Mouse (Mus musculus) embryonic facial prominence, embryonic 13.5 days (tissue): ENCODE measurements around the gene Fbxo40. TPM values are rescaled to one million over a fixed set of nuclear protein-coding genes. Genes with fewer than 3 reads are reported as not detected.

ENCODE experiments used
- ATAC-seq: fragments of 200-750 bp; cut with Nextera tagmentation; 2 replicates; pipeline ENCODE4 v1.8.0; 2017; ENCODE audit warnings: low read depth; ENCODE audit not compliant: insufficient number of reproducible peaks, insufficient read depth, low FRiP score, low TSS enrichment
- H3K27ac ChIP-seq: fragments of 300-500 bp; sonication (generic); 2 replicates; pipeline ENCODE4 v1.5.1; 2015; ENCODE audit warnings: moderate library complexity, mild to moderate bottlenecking, inconsistent platforms
- H3K27me3 ChIP-seq: fragments of 300-500 bp; sonication (generic); 2 replicates; pipeline ENCODE4 v1.6.1; 2015; ENCODE audit warnings: mild to moderate bottlenecking, inconsistent platforms
- H3K36me3 ChIP-seq: fragments of 300-500 bp; sonication (generic); 2 replicates; pipeline ENCODE4 v1.6.1; 2015; ENCODE audit warnings: mild to moderate bottlenecking, inconsistent platforms
- H3K4me1 ChIP-seq: fragments of 300-500 bp; sonication (generic); 2 replicates; pipeline ENCODE4 v1.6.1; 2015; ENCODE audit warnings: inconsistent platforms
- H3K4me2 ChIP-seq: fragments of 300-500 bp; sonication (generic); 2 replicates; pipeline ENCODE4 v1.6.1; 2015; ENCODE audit warnings: moderate library complexity, mild to moderate bottlenecking, inconsistent platforms
- H3K4me3 ChIP-seq: fragments of 300-500 bp; sonication (generic); 2 replicates; pipeline ENCODE4 v1.5.1; 2015; ENCODE audit warnings: mild to moderate bottlenecking, inconsistent platforms
- H3K9ac ChIP-seq: fragments of 300-500 bp; sonication (generic); 2 replicates; pipeline ENCODE4 v1.6.1; 2015; ENCODE audit warnings: mild to moderate bottlenecking, inconsistent platforms
- H3K9me3 ChIP-seq: fragments of 300-500 bp; sonication (generic); 2 replicates; pipeline ENCODE4 v1.6.1; 2016; ENCODE audit warnings: inconsistent platforms
- WGBS: fragments of 180-500 bp; shearing (Covaris S2); methylation state at CpG from one replicate; pipeline ENCODE4 v1.1.7; 2015; ENCODE audit warnings: mixed read lengths; 5-methylcytosine and 5-hydroxymethylcytosine counted together
- polyA plus RNA-seq: library from polyadenylated mRNA; unstranded; fragments of >200 nt; fragmentation: Nextera tagmentation; extraction: Ambion mirVana; gene quantifications from 2 replicates; pipeline ENCODE4 v1.2.1, GENCODE M21; 2015

The Fbxo40 gene
- polyA plus RNA-seq, 1 experiment from 2014 or later: not detected

- Histone ChIP-seq H3K9ac (no peak overlapping the region), H3K4me2 (peak overlapping the region; percentile 49), H3K4me1 (peaks cover 17% of the 10 kb centered on the region), H3K27me3 (no peaks in the 10 kb centered on the region), H3K9me3 (no peaks in the 10 kb centered on the region), H3K27ac (no peak overlapping the region), H3K36me3 (no peaks in the 10 kb centered on the region), H3K4me3 (no peak overlapping the region)
- 0 out of 2 replicates have a peak, but pooled peaks have one; percentile 52 for ATAC-seq
- 22% methylated on average over 8 of the region's 8 CpGs for WGBS
Observed at GRCm38 (mm10) chr16:36989493-36989892, 774 bp downstream of the Fbxo40 start.

GRCm38 (mm10) chr16:36988066-36988465 is 2.2 kb downstream of the Fbxo40 start:
- H3K9me3 ChIP-seq: no peaks in the 10 kb centered on the region
- no peak overlapping the region for H3K9ac ChIP-seq
- peaks cover 17% of the 10 kb centered on the region for H3K4me1 ChIP-seq
- H3K36me3 ChIP-seq: no peaks in the 10 kb centered on the region
- no peak overlapping the region for H3K27ac ChIP-seq
- no peak for ATAC-seq
- H3K27me3 ChIP-seq: no peaks in the 10 kb centered on the region
- no peak overlapping the region for H3K4me2 ChIP-seq
- H3K4me3 ChIP-seq: no peak overlapping the region

- H3K9ac ChIP-seq: no peak overlapping the region
- no peak overlapping the region for H3K4me2 ChIP-seq
- ATAC-seq: no peak
- peaks cover 17% of the 10 kb centered on the region for H3K4me1 ChIP-seq
- H3K27me3 ChIP-seq: no peaks in the 10 kb centered on the region
- no peak overlapping the region for H3K4me3 ChIP-seq
- 74% methylated on average over 2 of the region's 2 CpGs for WGBS
- H3K9me3 ChIP-seq: no peaks in the 10 kb centered on the region
- H3K36me3 ChIP-seq: no peaks in the 10 kb centered on the region
- no peak overlapping the region for H3K27ac ChIP-seq
Observed at GRCm38 (mm10) chr16:36987399-36987798, 2.9 kb downstream of the Fbxo40 start.

- 61% methylated on average over 5 of the region's 5 CpGs for WGBS
- Histone ChIP-seq H3K9ac (no peak overlapping the region), H3K27me3 (no peaks in the 10 kb centered on the region), H3K27ac (no peak overlapping the region), H3K4me1 (peaks cover 17% of the 10 kb centered on the region), H3K4me3 (no peak overlapping the region), H3K36me3 (no peaks in the 10 kb centered on the region), H3K9me3 (peaks cover 3% of the 10 kb centered on the region; the same call in 1 of the 2 replicates), H3K4me2 (no peak overlapping the region)
- ATAC-seq: no peak
Observed at GRCm38 (mm10) chr16:36985636-36986042, 4.6 kb downstream of the Fbxo40 start.

GRCm38 (mm10) chr16:36983796-36984195 is 6.5 kb downstream of the Fbxo40 start:
- peaks cover 3% of the 10 kb centered on the region; the same call in 1 of the 2 replicates for H3K9me3 ChIP-seq
- H3K4me1 ChIP-seq: 0 out of 2 replicates have a peak, but pooled peaks cover under 1% of the 10 kb centered on the region
- 78% methylated on average over 1 of the region's 1 CpGs for WGBS
- no peaks in the 10 kb centered on the region for H3K27me3 ChIP-seq
- no peaks in the 10 kb centered on the region for H3K36me3 ChIP-seq
- no peak for ATAC-seq
- no peak overlapping the region for H3K9ac ChIP-seq
- H3K4me3 ChIP-seq: no peak overlapping the region
- no peak overlapping the region for H3K27ac ChIP-seq
- no peak overlapping the region for H3K4me2 ChIP-seq

- no peak overlapping the region for H3K4me3 ChIP-seq
- no peak for ATAC-seq
- WGBS: 90% methylated on average over 2 of the region's 2 CpGs
- H3K9ac ChIP-seq: no peak overlapping the region
- H3K36me3 ChIP-seq: no peaks in the 10 kb centered on the region
- H3K9me3 ChIP-seq: peaks cover 3% of the 10 kb centered on the region; the same call in 1 of the 2 replicates
- no peak overlapping the region for H3K27ac ChIP-seq
- no peaks in the 10 kb centered on the region for H3K27me3 ChIP-seq
- no peak overlapping the region for H3K4me2 ChIP-seq
- no peaks in the 10 kb centered on the region for H3K4me1 ChIP-seq
Observed at GRCm38 (mm10) chr16:36979127-36979526, 11.1 kb downstream of the Fbxo40 start.

GRCm38 (mm10) chr16:36963415-36963814 is 26.9 kb downstream of the Fbxo40 start:
- 82% methylated on average over 4 of the region's 4 CpGs for WGBS
- no peaks in the 10 kb centered on the region for H3K27me3 ChIP-seq
- no peak for ATAC-seq

GRCm38 (mm10) chr16:36955106-36955505 is 35.2 kb downstream of the Fbxo40 start:
- Histone ChIP-seq H3K9me3 (no peaks in the 10 kb centered on the region), H3K4me2 (no peak overlapping the region), H3K27ac (no peak overlapping the region), H3K4me3 (no peak overlapping the region), H3K9ac (no peak overlapping the region), H3K27me3 (no peaks in the 10 kb centered on the region), H3K4me1 (no peaks in the 10 kb centered on the region), H3K36me3 (no peaks in the 10 kb centered on the region)
- WGBS: 65% methylated on average over 11 of the region's 11 CpGs
- ATAC-seq: no peak

More at GRCm38 (mm10) chr16:36963415-36963814, 26.9 kb downstream of the Fbxo40 start:
- no peak overlapping the region for H3K4me3 ChIP-seq
- H3K36me3 ChIP-seq: no peaks in the 10 kb centered on the region
- H3K4me2 ChIP-seq: no peak overlapping the region
- no peaks in the 10 kb centered on the region for H3K9me3 ChIP-seq
- no peaks in the 10 kb centered on the region for H3K4me1 ChIP-seq
- H3K27ac ChIP-seq: no peak overlapping the region
- H3K9ac ChIP-seq: no peak overlapping the region

- no peak for ATAC-seq
- no peak overlapping the region for H3K9ac ChIP-seq
- no peaks in the 10 kb centered on the region for H3K4me1 ChIP-seq
- no peaks in the 10 kb centered on the region for H3K9me3 ChIP-seq
- H3K4me2 ChIP-seq: no peak overlapping the region
- no peak overlapping the region for H3K27ac ChIP-seq
- H3K4me3 ChIP-seq: no peak overlapping the region
- H3K27me3 ChIP-seq: no peaks in the 10 kb centered on the region
- no peaks in the 10 kb centered on the region for H3K36me3 ChIP-seq
- 65% methylated on average over 4 of the region's 4 CpGs for WGBS
Observed at GRCm38 (mm10) chr16:36951029-36951428, 39.2 kb downstream of the Fbxo40 start.

GRCm38 (mm10) chr16:36949614-36950336 is 40.5 kb downstream of the Fbxo40 start:
- H3K4me1 ChIP-seq: no peaks in the 10 kb centered on the region
- H3K9me3 ChIP-seq: no peaks in the 10 kb centered on the region
- no peak overlapping the region for H3K4me2 ChIP-seq
- H3K9ac ChIP-seq: no peak overlapping the region
- no peaks in the 10 kb centered on the region for H3K36me3 ChIP-seq
- no peak overlapping the region for H3K27ac ChIP-seq
- no peak overlapping the region for H3K4me3 ChIP-seq
- no peak for ATAC-seq
- H3K27me3 ChIP-seq: no peaks in the 10 kb centered on the region
- 73% methylated on average over 8 of the region's 8 CpGs for WGBS

- Histone ChIP-seq H3K4me3 (no peak overlapping the region), H3K36me3 (no peaks in the 10 kb centered on the region), H3K9ac (no peak overlapping the region), H3K9me3 (no peaks in the 10 kb centered on the region), H3K27me3 (no peaks in the 10 kb centered on the region), H3K27ac (no peak overlapping the region), H3K4me1 (no peaks in the 10 kb centered on the region), H3K4me2 (no peak overlapping the region)
- WGBS: 68% methylated on average over 4 of the region's 4 CpGs
- ATAC-seq: no peak
Observed at GRCm38 (mm10) chr16:36947646-36948197, 42.5 kb downstream of the Fbxo40 start.
